Mouse (Mus musculus): Measurements from ENCODE around the gene Hist2h2aa2.

DNA sequence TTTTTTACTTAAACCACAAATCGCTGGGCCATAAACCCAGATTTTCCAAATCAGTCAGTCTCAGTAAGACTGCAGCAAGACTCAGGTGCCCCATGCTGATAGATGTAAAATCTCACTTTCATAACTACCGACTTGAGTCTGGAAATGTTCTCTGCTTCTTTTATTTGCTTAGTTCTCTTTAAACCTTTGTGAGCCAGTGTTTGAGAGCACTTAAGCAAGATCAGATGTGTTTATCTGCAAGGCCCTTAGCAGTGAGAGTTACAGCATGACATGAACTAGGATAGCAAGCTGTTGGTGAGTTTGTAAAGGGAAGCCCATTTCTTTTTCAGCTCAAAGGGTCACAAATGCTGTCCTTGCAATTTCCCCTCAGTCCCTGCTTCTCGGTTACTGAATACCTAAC lies 17.1 kb upstream of the Hist2h2aa2 start:
- TF ChIP-seq POLR2A (IDR thresholded peaks at IDR 0.05; ENCODE audit: borderline replicate concordance, extremely low read depth, low read depth, low read length) (no peak), CTCF (IDR thresholded peaks at IDR 0.05; ENCODE audit: insufficient read depth, low read length) (no peak)
